Mouse (Mus musculus) liver, embryonic 15.5 days (tissue): ENCODE measurements around the gene Marcks. TPM values are rescaled to one million over a fixed set of nuclear protein-coding genes. Genes with fewer than 3 reads are reported as not detected.

ENCODE experiments used
- ATAC-seq: fragments of 200-750 bp; cut with Nextera tagmentation; 2 replicates; pipeline ENCODE4 v1.8.0; 2017; ENCODE audit warnings: moderate number of reproducible peaks, mild to moderate bottlenecking, moderate library complexity; ENCODE audit not compliant: insufficient read depth
- H3K27ac ChIP-seq: fragments of 300-500 bp; sonication (generic); replicated peaks from 2 replicates; pipeline ENCODE4 v1.5.1; 2015; ENCODE audit warnings: mild to moderate bottlenecking, inconsistent platforms
- H3K27me3 ChIP-seq: fragments of 300-500 bp; sonication (generic); 2 replicates; pipeline ENCODE4 v1.6.1; 2015; ENCODE audit warnings: mild to moderate bottlenecking, inconsistent platforms
- H3K36me3 ChIP-seq: fragments of 300-500 bp; sonication (generic); replicated peaks from 2 replicates; pipeline ENCODE4 v1.6.1; 2015; ENCODE audit warnings: moderate library complexity, mild to moderate bottlenecking, inconsistent platforms
- H3K4me1 ChIP-seq: fragments of 300-500 bp; sonication (generic); replicated peaks from 2 replicates; pipeline ENCODE4 v1.6.1; 2015; ENCODE audit warnings: inconsistent platforms
- H3K4me2 ChIP-seq: fragments of 300-500 bp; sonication (generic); 2 replicates; pipeline ENCODE4 v1.6.1; 2015; ENCODE audit warnings: moderate library complexity, mild to moderate bottlenecking, inconsistent platforms
- H3K4me3 ChIP-seq: fragments of 300-500 bp; sonication (generic); replicated peaks from 2 replicates; pipeline ENCODE4 v1.5.1; 2015; ENCODE audit warnings: mild to moderate bottlenecking, inconsistent platforms
- H3K9ac ChIP-seq: fragments of 300-500 bp; sonication (generic); 2 replicates; pipeline ENCODE4 v1.6.1; 2015; ENCODE audit warnings: moderate library complexity, mild to moderate bottlenecking, inconsistent platforms
- H3K9me3 ChIP-seq: fragments of 300-500 bp; sonication (generic); replicated peaks from 2 replicates; pipeline ENCODE4 v1.6.1; 2016; ENCODE audit warnings: inconsistent platforms
- WGBS: fragments of 180-500 bp; shearing (Covaris S2); methylation state at CpG from one replicate; pipeline ENCODE4 v1.1.7; 2015; ENCODE audit warnings: mixed read lengths; ENCODE audit not compliant: insufficient replicate concordance; 5-methylcytosine and 5-hydroxymethylcytosine counted together
- polyA plus RNA-seq: library from polyadenylated mRNA; unstranded; fragments of >200 nt; fragmentation: Nextera tagmentation; extraction: Ambion mirVana; gene quantifications from 2 replicates; pipeline ENCODE4 v1.2.1, GENCODE M21; 2015

The Marcks gene
- polyA plus RNA-seq, 1 experiment from 2014 or later: 16.3 TPM

- H3K27ac ChIP-seq: no peak overlapping the region
- H3K4me2 ChIP-seq: no peak overlapping the region
- H3K9ac ChIP-seq: no peak overlapping the region
- no peaks in the 10 kb centered on the region for H3K36me3 ChIP-seq
- H3K4me3 ChIP-seq: no peak overlapping the region
- H3K9me3 ChIP-seq: no peaks in the 10 kb centered on the region
- WGBS: 69% methylated on average over 4 of the region's 4 CpGs
- H3K4me1 ChIP-seq: peaks cover 32% of the 10 kb centered on the region
- no peak for ATAC-seq
- peaks cover 47% of the 10 kb centered on the region for H3K27me3 ChIP-seq
These were observed 4.6 kb downstream of the Marcks start for GRCm38 (mm10) chr10:37133876-37134708.

- Histone ChIP-seq H3K27ac (no peak overlapping the region), H3K36me3 (no peaks in the 10 kb centered on the region), H3K4me1 (peaks cover 18% of the 10 kb centered on the region; the same call in 1 of the 2 replicates), H3K9ac (no peak overlapping the region), H3K4me2 (no peak overlapping the region), H3K27me3 (peaks cover 33% of the 10 kb centered on the region), H3K9me3 (no peaks in the 10 kb centered on the region), H3K4me3 (no peak overlapping the region)
- ATAC-seq: no peak
- 65% methylated on average over 4 of the region's 4 CpGs for WGBS
These were observed 6.0 kb downstream of the Marcks start for GRCm38 (mm10) chr10:37132671-37133070.

- Histone ChIP-seq H3K27ac (no peak overlapping the region), H3K4me2 (no peak overlapping the region), H3K9me3 (no peaks in the 10 kb centered on the region), H3K27me3 (peaks cover 5% of the 10 kb centered on the region), H3K4me3 (no peak overlapping the region), H3K9ac (no peak overlapping the region), H3K36me3 (no peaks in the 10 kb centered on the region), H3K4me1 (no peaks in the 10 kb centered on the region)
- ATAC-seq: no peak
- WGBS: 50% methylated on average over 3 of the region's 3 CpGs
These were observed 9.1 kb downstream of the Marcks start for GRCm38 (mm10) chr10:37129652-37130051.

- Histone ChIP-seq H3K27me3 (no peaks in the 10 kb centered on the region), H3K9me3 (no peaks in the 10 kb centered on the region)
- 39% methylated on average over 2 of the region's 2 CpGs for WGBS
These were observed 23.4 kb downstream of the Marcks start for GRCm38 (mm10) chr10:37115329-37115728.

GRCm38 (mm10) chr10:37112812-37113211 lies 25.9 kb downstream of the Marcks start:
- H3K9me3 ChIP-seq: no peaks in the 10 kb centered on the region
- WGBS: 38% methylated on average over 4 of the region's 4 CpGs
- no peak overlapping the region for H3K4me3 ChIP-seq
- H3K36me3 ChIP-seq: no peaks in the 10 kb centered on the region
- H3K27me3 ChIP-seq: no peaks in the 10 kb centered on the region
- no peak for ATAC-seq
- H3K4me2 ChIP-seq: no peak overlapping the region
- no peak overlapping the region for H3K27ac ChIP-seq
- no peak overlapping the region for H3K9ac ChIP-seq
- no peaks in the 10 kb centered on the region for H3K4me1 ChIP-seq

More at GRCm38 (mm10) chr10:37115329-37115728, 23.4 kb downstream of the Marcks start:
- Histone ChIP-seq H3K4me1 (no peaks in the 10 kb centered on the region), H3K36me3 (no peaks in the 10 kb centered on the region), H3K4me3 (no peak overlapping the region), H3K9ac (no peak overlapping the region), H3K4me2 (no peak overlapping the region), H3K27ac (no peak overlapping the region)
- ATAC-seq: no peak

- H3K27me3 ChIP-seq: no peaks in the 10 kb centered on the region
- no peak for ATAC-seq
- no peak overlapping the region for H3K4me3 ChIP-seq
- 51% methylated on average over 3 of the region's 3 CpGs for WGBS
- no peaks in the 10 kb centered on the region for H3K4me1 ChIP-seq
- H3K9ac ChIP-seq: no peak overlapping the region
- H3K9me3 ChIP-seq: no peaks in the 10 kb centered on the region
- H3K27ac ChIP-seq: no peak overlapping the region
- H3K4me2 ChIP-seq: no peak overlapping the region
- no peaks in the 10 kb centered on the region for H3K36me3 ChIP-seq
These were observed 26.4 kb downstream of the Marcks start for GRCm38 (mm10) chr10:37112362-37112761.

GRCm38 (mm10) chr10:37111432-37111831 lies 27.3 kb downstream of the Marcks start:
- Histone ChIP-seq H3K36me3 (no peaks in the 10 kb centered on the region), H3K4me2 (no peak overlapping the region), H3K4me3 (no peak overlapping the region), H3K27me3 (no peaks in the 10 kb centered on the region), H3K4me1 (no peaks in the 10 kb centered on the region), H3K9me3 (no peaks in the 10 kb centered on the region), H3K9ac (no peak overlapping the region), H3K27ac (no peak overlapping the region)
- no peak for ATAC-seq
- WGBS: 41% methylated on average over 2 of the region's 2 CpGs

- no peaks in the 10 kb centered on the region for H3K27me3 ChIP-seq
- no peaks in the 10 kb centered on the region for H3K36me3 ChIP-seq
- no peaks in the 10 kb centered on the region for H3K4me1 ChIP-seq
- no peak overlapping the region for H3K4me3 ChIP-seq
- no peak overlapping the region for H3K4me2 ChIP-seq
- H3K27ac ChIP-seq: no peak overlapping the region
- no peak overlapping the region for H3K9ac ChIP-seq
- H3K9me3 ChIP-seq: no peaks in the 10 kb centered on the region
- WGBS: 42% methylated on average over 4 of the region's 4 CpGs
- ATAC-seq: no peak
These were observed 31.7 kb downstream of the Marcks start for GRCm38 (mm10) chr10:37106871-37107627.

- Histone ChIP-seq H3K4me3 (no peak overlapping the region), H3K9me3 (no peaks in the 10 kb centered on the region), H3K27ac (no peak overlapping the region), H3K27me3 (no peaks in the 10 kb centered on the region), H3K36me3 (no peaks in the 10 kb centered on the region), H3K4me1 (no peaks in the 10 kb centered on the region), H3K9ac (no peak overlapping the region), H3K4me2 (no peak overlapping the region)
- ATAC-seq: no peak
- WGBS: 60% methylated on average over 8 of the region's 8 CpGs
These were observed 32.4 kb downstream of the Marcks start for GRCm38 (mm10) chr10:37106303-37106702.

- H3K4me1 ChIP-seq: no peaks in the 10 kb centered on the region
- no peak overlapping the region for H3K4me2 ChIP-seq
- no peak for ATAC-seq
- no peaks in the 10 kb centered on the region for H3K36me3 ChIP-seq
- no peaks in the 10 kb centered on the region for H3K27me3 ChIP-seq
- WGBS: 50% methylated on average over 4 of the region's 4 CpGs
- no peak overlapping the region for H3K9ac ChIP-seq
- H3K4me3 ChIP-seq: no peak overlapping the region
- no peak overlapping the region for H3K27ac ChIP-seq
- no peaks in the 10 kb centered on the region for H3K9me3 ChIP-seq
These were observed 36.3 kb downstream of the Marcks start for GRCm38 (mm10) chr10:37102227-37103080.

GRCm38 (mm10) chr10:37101733-37102132 lies 37.0 kb downstream of the Marcks start:
- Histone ChIP-seq H3K27me3 (no peaks in the 10 kb centered on the region), H3K4me3 (no peak overlapping the region), H3K9ac (no peak overlapping the region), H3K27ac (no peak overlapping the region), H3K4me1 (no peaks in the 10 kb centered on the region), H3K9me3 (no peaks in the 10 kb centered on the region), H3K36me3 (no peaks in the 10 kb centered on the region), H3K4me2 (no peak overlapping the region)
- 55% methylated on average over 2 of the region's 2 CpGs for WGBS
- no peak for ATAC-seq
